Mouse (Mus musculus) myocyte (in vitro differentiated cells): ENCODE results near the gene 2310033P09Rik. TPM values are rescaled to one million over a fixed set of nuclear protein-coding genes. Genes with fewer than 3 reads are reported as not detected.

Source experiments
- H3K27me3 ChIP-seq: one replicate; pipeline ENCODE4 v1.6.1; 2011; ENCODE audit not compliant: control insufficient read depth, insufficient read depth, insufficient read length
- H3K36me3 ChIP-seq: one replicate; pipeline ENCODE4 v1.6.1; 2011; ENCODE audit not compliant: control insufficient read depth, insufficient read depth
- H3K4me2 ChIP-seq: one replicate; pipeline ENCODE4 v1.6.1; 2011; ENCODE audit warnings: low read depth, control low read depth
- H3K4me3 ChIP-seq: one replicate; pipeline ENCODE4 v1.5.1; 2011; ENCODE audit warnings: mild to moderate bottlenecking, control low read depth, moderate library complexity
- H3K79me2 ChIP-seq: one replicate; pipeline ENCODE4 v1.6.1; 2011; ENCODE audit not compliant: control insufficient read depth, insufficient read depth
- H3ac ChIP-seq: one replicate; pipeline ENCODE4 v1.6.1; 2011; ENCODE audit not compliant: control insufficient read depth, insufficient read length
- CEBPB ChIP-seq: IDR thresholded peaks from 2 replicates; pipeline ENCODE4 v1.6.1; 2011; ENCODE audit warnings: mild to moderate bottlenecking, moderate library complexity; ENCODE audit not compliant: poor library complexity, insufficient read depth, severe bottlenecking
- E2F4 ChIP-seq: IDR thresholded peaks from one replicate; pipeline ENCODE4 v1.6.1; 2011; ENCODE audit warnings: mild to moderate bottlenecking, control low read depth, moderate library complexity; ENCODE audit not compliant: insufficient read depth
- MAX ChIP-seq: IDR thresholded peaks from one replicate; pipeline ENCODE4 v1.6.1; 2011; ENCODE audit warnings: low read depth, mild to moderate bottlenecking, control low read depth
- MYOD1 ChIP-seq, 3 experiments: IDR thresholded peaks; one replicate each; pipeline ENCODE4 v1.6.1; 2011; ENCODE audit warnings: control low read depth in 2 of 3, low read depth in 2 of 3, mild to moderate bottlenecking in 2 of 3, moderate library complexity in 1 of 3; ENCODE audit not compliant: insufficient read length in 2 of 3, control insufficient read depth in 1 of 3
- MYOG ChIP-seq, 3 experiments: IDR thresholded peaks; one replicate each; pipeline ENCODE4 v1.6.1; 2011; ENCODE audit warnings: control low read depth in 2 of 3, low read depth in 2 of 3, mild to moderate bottlenecking in 2 of 3; ENCODE audit not compliant: insufficient read length in 2 of 3, control insufficient read depth in 1 of 3, insufficient read depth in 1 of 3
- POLR2A ChIP-seq: IDR thresholded peaks from one replicate; pipeline ENCODE4 v1.6.1; 2011; ENCODE audit warnings: low read depth, mild to moderate bottlenecking, control low read depth, moderate library complexity; ENCODE audit not compliant: insufficient read length
- POLR2AphosphoS2 ChIP-seq: IDR thresholded peaks from one replicate; pipeline ENCODE4 v1.6.1; 2011; ENCODE audit warnings: low read depth, control low read depth; ENCODE audit not compliant: insufficient read length
- REST ChIP-seq: IDR thresholded peaks from one replicate; pipeline ENCODE4 v1.6.1; 2011; ENCODE audit warnings: mild to moderate bottlenecking, control low read depth, moderate library complexity; ENCODE audit not compliant: insufficient read depth, insufficient read length
- SRF ChIP-seq: IDR thresholded peaks from one replicate; pipeline ENCODE4 v1.6.1; 2011; ENCODE audit warnings: low read depth; ENCODE audit not compliant: control insufficient read depth, insufficient read length
- TCF12 ChIP-seq: IDR thresholded peaks from one replicate; pipeline ENCODE4 v1.6.1; 2011; ENCODE audit warnings: mild to moderate bottlenecking, control low read depth; ENCODE audit not compliant: poor library complexity, insufficient read depth, severe bottlenecking
- TCF3 ChIP-seq: IDR thresholded peaks from one replicate; pipeline ENCODE4 v1.6.1; 2011; ENCODE audit warnings: low read depth, control low read depth; ENCODE audit not compliant: insufficient read length
- USF1 ChIP-seq: IDR thresholded peaks from one replicate; pipeline ENCODE4 v1.6.1; 2011; ENCODE audit warnings: low read depth, mild to moderate bottlenecking, control low read depth, moderate library complexity
- polyA plus RNA-seq: library from polyadenylated mRNA; unstranded; fragments of >200 nt; fragmentation: generic; extraction: Trizol; gene quantifications from one replicate; pipeline ENCODE4 v1.2.1, GENCODE M21; 2012; ENCODE audit warnings: missing spikeins

The 2310033P09Rik gene
- polyA plus RNA-seq, 1 experiment: 13.3 TPM

DNA sequence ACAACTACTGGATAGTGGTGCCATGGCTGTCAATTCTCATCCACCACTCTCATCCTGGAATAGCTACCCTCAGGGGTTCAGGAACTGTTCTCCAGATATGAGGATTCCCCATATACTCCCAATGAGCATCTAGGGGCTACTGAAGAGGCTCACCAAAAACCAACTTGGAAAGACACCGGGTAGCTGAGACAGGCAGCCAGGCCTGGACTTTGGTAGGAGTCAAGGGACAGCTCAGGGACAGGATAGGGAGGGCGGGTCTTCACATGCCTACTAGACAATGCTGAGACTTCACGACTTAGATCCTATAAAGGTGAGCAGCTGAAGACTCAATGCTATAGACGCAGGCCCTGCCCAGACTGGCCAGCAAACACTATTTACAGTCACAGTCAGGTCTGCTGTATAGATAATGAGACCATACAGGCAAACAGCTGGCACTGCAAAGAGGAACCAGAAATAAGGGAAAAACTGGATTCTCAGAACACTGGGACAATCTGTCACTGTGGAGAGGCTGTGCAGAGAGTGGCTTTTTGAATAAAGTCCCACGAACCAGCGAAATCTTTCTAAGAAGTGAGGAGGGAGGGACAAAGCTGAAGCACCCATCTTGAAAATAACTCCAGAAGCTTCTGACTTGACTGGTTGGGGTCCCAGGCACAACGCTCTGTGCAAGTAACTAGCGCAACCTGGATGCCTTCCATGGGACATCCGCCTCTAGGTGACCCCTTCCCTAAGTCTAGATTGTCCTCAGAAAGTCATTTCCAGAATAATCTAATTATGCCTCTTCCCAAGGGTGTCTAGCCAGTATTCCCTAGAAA lies 45.5 kb upstream of the 2310033P09Rik start:
- no peaks in the 10 kb centered on the region for H3K79me2 ChIP-seq
- H3K4me2 ChIP-seq: peak overlapping the region; percentile 90
- TF ChIP-seq TCF12: no peak
- TF ChIP-seq MYOG (IDR thresholded peaks at IDR 0.05; ENCODE audit: control insufficient read depth in 1 of 3, insufficient read depth in 1 of 3, insufficient read length in 2 of 3, low read depth in 2 of 3): no peak
- no peak for TF ChIP-seq SRF
- TF ChIP-seq E2F4: no peak
- TF ChIP-seq USF1: no peak
- TF ChIP-seq TCF3: no peak
- no peak for TF ChIP-seq REST
- H3K36me3 ChIP-seq: no peaks in the 10 kb centered on the region
- peaks cover under 1% of the 10 kb centered on the region for H3K27me3 ChIP-seq
- H3ac ChIP-seq: peak overlapping the region; percentile 56
- H3K4me3 ChIP-seq: peak overlapping the region; percentile 36

DNA sequence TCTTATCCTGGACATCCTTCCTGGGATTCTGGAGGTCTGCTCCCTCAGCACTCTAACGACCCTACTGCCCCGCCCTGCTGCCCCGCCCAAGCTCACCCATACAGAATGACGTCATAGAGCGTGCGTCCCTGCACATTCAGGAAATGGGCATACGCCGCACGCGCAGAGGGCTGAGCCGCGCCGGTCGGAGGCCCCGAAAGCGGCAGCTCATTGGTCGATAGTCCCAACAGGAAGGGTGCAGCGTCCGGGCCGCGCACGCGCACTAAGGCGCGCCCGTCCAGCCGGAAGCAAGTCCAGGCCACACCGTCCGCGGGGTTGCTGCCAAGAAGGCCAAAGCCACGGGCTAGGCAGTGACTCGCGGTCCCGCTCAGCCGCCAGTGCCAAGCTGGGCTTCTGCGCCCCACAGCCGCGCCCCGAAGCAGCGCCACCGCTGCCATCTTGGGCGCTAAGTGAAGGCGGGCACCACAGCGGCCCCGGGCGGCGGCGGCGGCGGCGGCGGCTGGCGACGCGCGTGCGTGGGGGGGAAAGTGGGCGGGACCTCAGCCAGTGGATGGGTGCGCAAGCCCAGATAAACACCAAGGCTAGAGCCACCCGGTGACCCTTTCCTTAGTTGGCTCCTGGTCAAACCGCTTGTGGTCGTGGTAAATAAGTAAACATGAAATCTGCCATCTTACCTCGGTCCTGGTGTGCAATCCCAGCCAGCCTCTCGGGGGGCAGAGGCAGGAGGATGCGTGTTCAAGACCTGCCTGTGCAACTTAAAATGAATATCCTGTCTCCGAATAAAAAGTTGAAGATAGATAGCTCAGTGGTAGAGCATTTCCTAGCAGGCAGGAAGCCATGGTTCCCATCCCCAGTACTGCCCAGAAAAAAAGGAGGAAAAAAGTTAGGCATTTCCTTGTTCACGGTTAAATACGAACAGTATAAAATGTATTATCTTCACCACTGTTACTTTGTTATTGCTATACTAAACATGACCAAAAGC lies 44.6 kb upstream of the 2310033P09Rik start, which contains the start of gene Iba57:
Gene Iba57, minus strand, starts transcription at position 485 of the 982 bp plus-strand sequence.
- Histone ChIP-seq H3K27me3 (peaks cover 7% of the 10 kb centered on the region), H3K79me2 (no peaks in the 10 kb centered on the region), H3K4me3 (peak within 1 kb of the TSS; percentile 36), H3K36me3 (no peaks in the 10 kb centered on the region), H3K4me2 (peak within 1 kb of the TSS; percentile 92), H3ac (peak within 1 kb of the TSS; percentile 56)
- peak; percentile 87 for TF ChIP-seq POLR2A
- no peak for TF ChIP-seq E2F4
- TF ChIP-seq POLR2AphosphoS2: peak; percentile 88
- peak; percentile 45 for TF ChIP-seq SRF
- TF ChIP-seq REST: no peak
- no peak for TF ChIP-seq TCF3
- peak in 1 of 3 experiments; percentile 22 for TF ChIP-seq MYOG (IDR thresholded peaks at IDR 0.05; ENCODE audit: control insufficient read depth in 1 of 3, insufficient read depth in 1 of 3, insufficient read length in 2 of 3, low read depth in 2 of 3)

DNA sequence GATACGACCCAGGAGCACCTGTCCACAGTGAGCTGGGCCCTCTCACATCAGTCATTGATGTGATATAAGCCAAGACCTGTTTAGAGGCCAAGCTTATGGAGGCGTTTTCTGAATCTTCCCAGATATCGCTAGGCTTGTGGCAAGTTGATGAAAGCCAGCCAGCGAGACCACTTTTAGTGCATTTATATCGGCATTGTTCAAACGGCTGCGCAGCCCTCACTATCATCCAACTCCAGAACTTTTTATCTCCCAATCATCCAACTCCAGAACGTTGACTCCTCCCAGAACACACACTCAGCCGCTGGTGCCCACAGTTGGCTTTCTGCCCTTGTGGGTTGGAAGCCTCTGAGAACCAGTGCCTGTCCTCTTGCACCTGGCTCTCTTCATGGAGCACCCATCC lies 43.7 kb upstream of the 2310033P09Rik start:
- no peak overlapping the region for H3ac ChIP-seq
- peaks cover 7% of the 10 kb centered on the region for H3K27me3 ChIP-seq
- H3K4me2 ChIP-seq: peak overlapping the region; percentile 92
- H3K36me3 ChIP-seq: no peaks in the 10 kb centered on the region
- no peak for TF ChIP-seq CEBPB
- TF ChIP-seq POLR2A: no peak
- TF ChIP-seq TCF3: no peak
- TF ChIP-seq POLR2AphosphoS2: no peak
- no peak for TF ChIP-seq MAX
- no peak for TF ChIP-seq TCF12
- no peak for TF ChIP-seq E2F4
- TF ChIP-seq MYOG (IDR thresholded peaks at IDR 0.05; ENCODE audit: control insufficient read depth in 1 of 3, insufficient read depth in 1 of 3, insufficient read length in 2 of 3, low read depth in 2 of 3): no peak
- no peaks in the 10 kb centered on the region for H3K79me2 ChIP-seq
- H3K4me3 ChIP-seq: peak overlapping the region; percentile 36

DNA sequence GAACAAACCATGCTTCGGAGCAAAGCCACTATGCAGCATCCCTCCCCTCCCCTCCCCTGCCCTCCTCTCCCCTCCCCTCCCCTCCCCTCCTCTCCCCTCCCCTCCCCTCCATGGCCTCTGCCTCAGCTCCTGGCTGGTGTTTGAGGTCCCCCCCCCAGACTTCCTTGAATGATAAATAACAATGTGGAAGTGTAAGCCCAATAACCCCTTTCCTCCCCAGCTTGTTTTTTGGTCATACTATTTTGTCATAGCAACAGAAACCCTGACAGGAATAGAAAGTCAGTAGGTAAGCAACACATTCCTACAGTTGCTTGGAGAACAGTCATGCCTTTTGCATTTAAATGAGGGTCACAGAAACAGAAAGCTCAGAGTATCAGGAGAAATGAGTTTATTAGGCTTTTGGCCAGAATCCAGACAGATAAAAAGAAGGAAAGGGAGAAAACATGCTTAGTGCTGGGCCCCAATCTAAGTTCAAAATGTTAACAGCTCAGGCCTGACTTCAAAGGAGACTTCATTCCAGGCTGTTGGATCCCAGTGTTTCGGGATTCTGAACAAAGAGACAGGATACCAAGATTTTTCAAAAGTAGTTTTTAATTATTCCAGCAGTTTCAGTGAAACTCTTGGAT lies 42.4 kb upstream of the 2310033P09Rik start:
- no peak for TF ChIP-seq MYOD1 (IDR thresholded peaks at IDR 0.05; ENCODE audit: control insufficient read depth in 1 of 3, insufficient read length in 2 of 3, low read depth in 2 of 3)
- no peak for TF ChIP-seq E2F4
- TF ChIP-seq CEBPB: no peak
- no peak for TF ChIP-seq MYOG (IDR thresholded peaks at IDR 0.05; ENCODE audit: control insufficient read depth in 1 of 3, insufficient read depth in 1 of 3, insufficient read length in 2 of 3, low read depth in 2 of 3)
- TF ChIP-seq MAX: no peak
- no peak for TF ChIP-seq TCF12
- no peak for TF ChIP-seq SRF
- TF ChIP-seq POLR2A: no peak
- no peak for TF ChIP-seq REST
- no peak for TF ChIP-seq USF1
- TF ChIP-seq TCF3: no peak
- TF ChIP-seq POLR2AphosphoS2: no peak
- no peak overlapping the region for H3ac ChIP-seq
- peaks cover 7% of the 10 kb centered on the region for H3K27me3 ChIP-seq

DNA sequence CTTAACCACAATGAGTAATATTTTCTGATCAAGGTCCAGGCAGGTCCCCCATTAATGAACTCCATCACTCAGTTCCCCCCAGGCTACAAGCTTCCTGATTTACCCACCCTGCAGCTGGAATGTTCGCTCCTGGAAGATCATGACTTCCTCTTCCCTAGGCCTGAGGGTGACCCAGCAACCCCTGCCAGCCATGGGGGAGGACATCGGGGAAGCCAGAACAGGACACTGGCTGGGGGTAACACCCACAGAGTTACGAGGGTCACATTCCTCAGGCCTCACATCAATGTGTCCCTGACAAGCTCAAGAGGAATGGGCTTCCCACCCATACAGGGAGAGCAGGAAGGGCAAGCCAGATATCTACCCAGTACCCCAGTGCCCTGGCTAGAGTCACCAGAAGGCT lies 38.3 kb upstream of the 2310033P09Rik start:
- Histone ChIP-seq H3ac (no peak overlapping the region), H3K36me3 (no peaks in the 10 kb centered on the region), H3K79me2 (no peaks in the 10 kb centered on the region), H3K4me2 (no peak overlapping the region), H3K4me3 (no peak overlapping the region), H3K27me3 (peaks cover 13% of the 10 kb centered on the region)
- no peak for TF ChIP-seq MAX

More for the DNA sequence above, 42.4 kb upstream of the 2310033P09Rik start:
- Histone ChIP-seq H3K4me3 (no peak overlapping the region), H3K79me2 (no peaks in the 10 kb centered on the region), H3K4me2 (no peak overlapping the region), H3K36me3 (no peaks in the 10 kb centered on the region)
